Mouse (Mus musculus): Measurements from ENCODE around the gene Slc25a39. TPM values are rescaled to one million over a fixed set of nuclear protein-coding genes. Genes with fewer than 3 reads are reported as not detected.
A peak's percentile ranks its signal among the peaks of the same experiment; 100 is the strongest.

Slc25a39 gene
- polyA plus RNA-seq (2014; fragmentation: Nextera tagmentation; extraction: Ambion mirVana): 132 and 144 TPM in 2 replicates

DNA sequence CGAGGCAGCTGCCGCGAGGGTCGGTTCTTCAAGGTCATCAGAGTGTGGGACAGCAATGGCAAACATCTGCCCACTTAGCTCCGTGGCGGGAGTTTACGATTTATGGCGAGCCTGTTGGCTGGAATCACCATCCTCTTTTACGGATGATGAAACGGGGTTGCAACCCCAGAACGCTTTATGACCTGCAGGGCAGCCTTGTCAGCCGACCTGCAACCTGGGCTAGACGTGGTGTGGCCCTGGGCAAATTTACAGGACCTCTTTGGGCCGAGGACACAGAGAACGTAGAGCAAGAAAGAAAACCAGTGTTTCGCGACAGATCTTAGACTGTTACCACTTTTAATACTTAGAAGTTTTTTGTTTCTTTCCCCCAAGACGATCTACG, at the start of gene Slc25a39:
TSS of gene Slc25a39 (minus strand) at position 113 of the 382 bp plus-strand sequence.
- peaks cover 21% of the 10 kb centered on the region for H3K4me1 ChIP-seq (ENCODE audit: control insufficient read depth, insufficient read depth, low read length)
- WGBS: under 1% methylated on average over 19 of the region's 19 CpGs
- peak within 1 kb of the TSS; percentile 79 for H3K4me2 ChIP-seq (ENCODE audit: low read length)
- ATAC-seq (ENCODE audit: low FRiP score, low TSS enrichment) (no peak), DNase-seq (no peak)
- H3K36me3 ChIP-seq (ENCODE audit: control insufficient read depth, insufficient read depth, low read length): peaks cover 15% of the 10 kb centered on the region
- peak within 1 kb of the TSS; percentile 84 for H3K27ac ChIP-seq (replicated peaks; ENCODE audit: low read depth, low read length)
- no peaks in the 10 kb centered on the region for H3K27me3 ChIP-seq (ENCODE audit: control insufficient read depth, insufficient read depth, low read length)
- H3K9me3 ChIP-seq (ENCODE audit: control insufficient read depth, low read length): no peaks in the 10 kb centered on the region
- peak within 1 kb of the TSS; percentile 80 for H3K9ac ChIP-seq (replicated peaks; ENCODE audit: low read length)
- peak within 1 kb of the TSS; percentile 79 for H3K4me3 ChIP-seq (replicated peaks; ENCODE audit: low read depth, low read length)

DNA sequence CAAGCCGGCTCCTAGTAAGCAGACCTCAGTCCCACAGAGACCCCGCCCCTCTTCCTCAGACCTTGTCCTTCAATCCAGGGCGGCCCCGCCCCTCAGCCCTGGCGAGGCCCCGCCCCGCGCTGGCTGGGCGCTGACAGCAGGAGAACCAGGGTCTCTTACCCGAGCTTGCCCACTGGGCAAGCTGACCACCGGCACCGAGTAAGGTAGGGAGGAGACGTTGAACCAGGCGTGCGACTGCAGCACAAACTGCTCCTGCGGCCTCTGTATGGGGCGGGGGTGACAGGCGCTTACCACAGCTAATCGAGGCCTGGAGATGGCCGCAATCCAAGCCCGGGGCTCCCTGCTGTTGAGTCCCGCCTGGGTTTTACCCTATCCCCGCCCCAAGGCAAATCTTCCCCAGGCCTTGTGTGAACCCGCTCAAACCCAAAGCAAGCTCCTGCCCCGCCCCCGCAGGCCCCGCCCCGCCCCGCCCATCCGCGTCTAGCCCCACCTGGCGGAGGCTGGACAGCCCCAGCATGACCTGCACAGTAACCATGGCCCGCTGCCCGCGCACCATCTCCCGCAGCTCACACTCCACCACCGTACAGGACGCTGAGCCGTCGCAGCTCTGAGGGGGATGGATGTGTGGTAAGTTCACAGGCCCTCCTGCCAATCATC, 48.1 kb upstream of the Slc25a39 start:
- DNase-seq (peak; percentile 90), ATAC-seq (ENCODE audit: low FRiP score, low TSS enrichment) (peak; percentile 87)
- H3K36me3 ChIP-seq (ENCODE audit: control insufficient read depth, insufficient read depth, low read length): no peaks in the 10 kb centered on the region
- H3K9ac ChIP-seq (replicated peaks; ENCODE audit: low read length): peak overlapping the region; percentile 48
- WGBS: under 1% methylated on average over 40 of the region's 40 CpGs
- no peaks in the 10 kb centered on the region for H3K9me3 ChIP-seq (ENCODE audit: control insufficient read depth, low read length)
- peak overlapping the region; percentile 43 for H3K4me3 ChIP-seq (replicated peaks; ENCODE audit: low read depth, low read length)
- peak overlapping the region; percentile 68 for H3K4me2 ChIP-seq (ENCODE audit: low read length)
- peaks cover 5% of the 10 kb centered on the region; the same call in 1 of the 2 replicates for H3K4me1 ChIP-seq (ENCODE audit: control insufficient read depth, insufficient read depth, low read length)
- H3K27me3 ChIP-seq (ENCODE audit: control insufficient read depth, insufficient read depth, low read length): peaks cover 8% of the 10 kb centered on the region; the same call in 1 of the 2 replicates
- no peak overlapping the region; the same call in 1 of the 2 replicates for H3K27ac ChIP-seq (replicated peaks; ENCODE audit: low read depth, low read length)

DNA sequence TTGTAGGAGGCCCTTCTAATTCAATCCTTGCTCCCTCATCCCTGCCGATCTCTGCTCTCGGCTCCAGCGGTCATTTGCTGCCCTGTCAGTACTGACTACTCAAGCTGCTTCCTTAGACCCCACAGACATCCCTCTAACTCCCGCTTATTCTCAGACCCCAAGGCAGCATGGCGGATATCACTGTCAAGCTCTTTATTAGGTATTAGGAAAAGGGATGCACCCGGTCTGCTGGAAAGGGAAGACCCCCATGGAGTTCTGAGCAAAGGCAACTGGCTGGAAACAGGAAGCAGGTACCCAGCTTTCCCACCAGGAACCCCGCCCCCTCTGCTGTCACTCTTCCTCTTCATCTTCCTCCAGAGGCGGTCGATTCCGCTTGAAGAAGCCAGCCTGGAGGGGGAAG, 45.4 kb upstream of the Slc25a39 start:
- H3K4me2 ChIP-seq (ENCODE audit: low read length): no peak overlapping the region
- H3K4me1 ChIP-seq (ENCODE audit: control insufficient read depth, insufficient read depth, low read length): peaks cover 5% of the 10 kb centered on the region
- WGBS: 18% methylated on average over 10 of the region's 10 CpGs
- H3K27me3 ChIP-seq (ENCODE audit: control insufficient read depth, insufficient read depth, low read length): peaks cover 8% of the 10 kb centered on the region; the same call in 1 of the 2 replicates
- no peaks in the 10 kb centered on the region for H3K36me3 ChIP-seq (ENCODE audit: control insufficient read depth, insufficient read depth, low read length)
- H3K27ac ChIP-seq (replicated peaks; ENCODE audit: low read depth, low read length): no peak overlapping the region
- no peaks in the 10 kb centered on the region for H3K9me3 ChIP-seq (ENCODE audit: control insufficient read depth, low read length)
- no peak overlapping the region for H3K9ac ChIP-seq (replicated peaks; ENCODE audit: low read length)
- ATAC-seq (ENCODE audit: low FRiP score, low TSS enrichment) (no peak), DNase-seq (no peak)
- no peak overlapping the region for H3K4me3 ChIP-seq (replicated peaks; ENCODE audit: low read depth, low read length)

DNA sequence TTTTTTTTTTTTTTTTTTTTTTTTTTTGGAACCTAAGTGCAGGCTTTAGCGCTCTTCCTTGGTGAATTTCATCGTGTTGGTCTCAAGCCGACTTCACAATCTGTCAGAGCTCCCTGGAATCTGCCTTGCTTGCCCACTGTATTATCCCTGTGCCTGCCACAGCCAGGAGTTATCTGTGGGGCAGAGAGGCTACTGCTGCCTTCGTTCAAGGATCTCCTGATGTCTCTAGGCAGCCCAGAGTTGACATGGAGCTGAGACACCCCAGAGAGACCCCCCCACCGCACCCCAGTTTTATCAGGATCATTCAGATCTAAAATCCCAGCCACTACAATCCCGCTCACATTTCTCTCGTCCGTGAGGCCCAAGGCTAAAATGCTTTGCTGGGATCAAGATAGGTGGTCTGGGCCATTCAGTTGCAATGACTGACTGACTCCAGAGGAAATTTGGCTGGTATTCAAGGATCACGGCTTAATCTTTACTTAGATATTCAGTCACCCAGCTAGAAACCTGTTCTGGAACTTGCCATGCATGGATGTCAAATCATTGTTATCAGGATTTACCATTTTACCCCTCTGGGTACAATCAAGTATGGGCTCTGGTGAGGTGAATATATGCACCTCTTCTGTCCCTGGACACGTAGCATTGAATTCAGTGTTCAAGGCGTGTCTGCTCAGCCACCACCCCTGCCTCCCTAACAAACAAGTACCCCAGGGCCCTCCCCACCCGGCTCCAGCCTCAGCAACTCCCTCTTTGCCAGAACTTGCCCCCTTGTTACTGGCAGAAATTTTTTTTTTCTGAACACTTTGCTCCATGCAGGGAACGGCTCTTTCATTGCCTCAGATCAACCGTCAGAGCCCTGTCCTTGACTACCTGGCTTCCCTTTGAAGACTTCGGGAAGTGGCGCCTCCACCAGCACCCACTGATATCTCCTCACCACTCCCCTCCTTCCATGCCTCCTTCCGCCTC, 41.6 kb upstream of the Slc25a39 start:
- no peak overlapping the region for H3K4me2 ChIP-seq (ENCODE audit: low read length)
- no peak overlapping the region for H3K9ac ChIP-seq (replicated peaks; ENCODE audit: low read length)
- H3K27ac ChIP-seq (replicated peaks; ENCODE audit: low read depth, low read length): no peak overlapping the region
- 38% methylated on average over 17 of the region's 17 CpGs for WGBS
- H3K27me3 ChIP-seq (ENCODE audit: control insufficient read depth, insufficient read depth, low read length): no peaks in the 10 kb centered on the region
- ATAC-seq (ENCODE audit: low FRiP score, low TSS enrichment): no peak
- H3K36me3 ChIP-seq (ENCODE audit: control insufficient read depth, insufficient read depth, low read length): no peaks in the 10 kb centered on the region
- H3K4me3 ChIP-seq (replicated peaks; ENCODE audit: low read depth, low read length): no peak overlapping the region
- no peak for DNase-seq
- peaks cover 24% of the 10 kb centered on the region for H3K4me1 ChIP-seq (ENCODE audit: control insufficient read depth, insufficient read depth, low read length)
- no peaks in the 10 kb centered on the region for H3K9me3 ChIP-seq (ENCODE audit: control insufficient read depth, low read length)

DNA sequence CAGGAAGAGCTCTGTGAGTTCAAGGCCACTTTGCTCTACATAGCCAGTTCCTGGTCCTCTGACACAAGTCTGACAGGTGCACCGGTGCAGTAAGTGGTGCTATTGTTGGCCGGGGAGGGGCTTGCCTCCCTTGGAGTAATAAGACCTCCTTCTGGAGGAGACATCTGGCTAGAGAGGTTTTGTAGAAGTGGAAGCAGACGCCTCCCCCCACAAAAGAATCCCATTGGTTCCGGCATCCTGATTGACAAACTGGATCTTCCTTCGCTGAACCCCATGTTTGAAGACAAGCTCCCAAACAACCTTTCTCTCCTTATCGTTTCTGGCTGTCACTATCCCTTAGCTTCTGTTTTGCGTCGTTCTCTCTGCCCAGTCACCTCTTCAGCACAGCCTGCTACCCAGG, 40.6 kb upstream of the Slc25a39 start:
- Histone ChIP-seq H3K36me3 (ENCODE audit: control insufficient read depth, insufficient read depth, low read length) (peaks cover 8% of the 10 kb centered on the region), H3K27me3 (ENCODE audit: control insufficient read depth, insufficient read depth, low read length) (no peaks in the 10 kb centered on the region), H3K9ac (replicated peaks; ENCODE audit: low read length) (no peak overlapping the region), H3K4me2 (ENCODE audit: low read length) (no peak overlapping the region), H3K4me1 (ENCODE audit: control insufficient read depth, insufficient read depth, low read length) (peaks cover 30% of the 10 kb centered on the region), H3K27ac (replicated peaks; ENCODE audit: low read depth, low read length) (no peak overlapping the region), H3K4me3 (replicated peaks; ENCODE audit: low read depth, low read length) (no peak overlapping the region), H3K9me3 (ENCODE audit: control insufficient read depth, low read length) (no peaks in the 10 kb centered on the region)
- DNase-seq (no peak), ATAC-seq (ENCODE audit: low FRiP score, low TSS enrichment) (no peak)
- 12% methylated on average over 8 of the region's 8 CpGs for WGBS

DNA sequence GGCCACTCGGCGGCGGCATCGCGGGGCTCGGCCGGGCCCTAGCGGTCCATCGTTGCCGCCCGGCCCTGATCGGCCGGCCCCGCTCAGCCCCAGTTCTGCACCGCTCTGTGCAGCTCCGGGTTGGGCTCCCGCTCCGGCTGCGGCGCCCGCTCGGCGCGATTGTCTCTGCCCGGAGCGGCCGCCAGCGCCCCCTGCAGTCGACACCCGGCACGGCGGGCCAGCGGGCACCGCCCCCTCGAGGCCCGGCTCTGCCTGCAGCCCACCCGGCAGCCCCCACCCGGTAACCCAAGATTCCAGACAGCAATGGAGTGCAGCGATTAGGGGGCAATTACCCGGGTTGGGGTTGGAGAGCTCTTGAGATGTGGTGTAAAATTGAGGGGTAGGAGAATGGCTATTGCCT, 39.8 kb upstream of the Slc25a39 start, which contains the start of gene Fam171a2:
TSS of gene Fam171a2 (minus strand) at position 186 of the 400 bp plus-strand sequence.
- WGBS: under 1% methylated on average over 35 of the region's 40 CpGs
- Histone ChIP-seq H3K4me1 (ENCODE audit: control insufficient read depth, insufficient read depth, low read length) (peaks cover 30% of the 10 kb centered on the region), H3K36me3 (ENCODE audit: control insufficient read depth, insufficient read depth, low read length) (peaks cover 15% of the 10 kb centered on the region), H3K9ac (replicated peaks; ENCODE audit: low read length) (peak within 1 kb of the TSS; percentile 100), H3K27me3 (ENCODE audit: control insufficient read depth, insufficient read depth, low read length) (no peaks in the 10 kb centered on the region), H3K9me3 (ENCODE audit: control insufficient read depth, low read length) (no peaks in the 10 kb centered on the region), H3K4me2 (ENCODE audit: low read length) (peak within 1 kb of the TSS; percentile 67), H3K4me3 (replicated peaks; ENCODE audit: low read depth, low read length) (peak within 1 kb of the TSS; percentile 100), H3K27ac (replicated peaks; ENCODE audit: low read depth, low read length) (peak within 1 kb of the TSS; percentile 98)
- DNase-seq (peak; percentile 93), ATAC-seq (ENCODE audit: low FRiP score, low TSS enrichment) (peak; percentile 82)

DNA sequence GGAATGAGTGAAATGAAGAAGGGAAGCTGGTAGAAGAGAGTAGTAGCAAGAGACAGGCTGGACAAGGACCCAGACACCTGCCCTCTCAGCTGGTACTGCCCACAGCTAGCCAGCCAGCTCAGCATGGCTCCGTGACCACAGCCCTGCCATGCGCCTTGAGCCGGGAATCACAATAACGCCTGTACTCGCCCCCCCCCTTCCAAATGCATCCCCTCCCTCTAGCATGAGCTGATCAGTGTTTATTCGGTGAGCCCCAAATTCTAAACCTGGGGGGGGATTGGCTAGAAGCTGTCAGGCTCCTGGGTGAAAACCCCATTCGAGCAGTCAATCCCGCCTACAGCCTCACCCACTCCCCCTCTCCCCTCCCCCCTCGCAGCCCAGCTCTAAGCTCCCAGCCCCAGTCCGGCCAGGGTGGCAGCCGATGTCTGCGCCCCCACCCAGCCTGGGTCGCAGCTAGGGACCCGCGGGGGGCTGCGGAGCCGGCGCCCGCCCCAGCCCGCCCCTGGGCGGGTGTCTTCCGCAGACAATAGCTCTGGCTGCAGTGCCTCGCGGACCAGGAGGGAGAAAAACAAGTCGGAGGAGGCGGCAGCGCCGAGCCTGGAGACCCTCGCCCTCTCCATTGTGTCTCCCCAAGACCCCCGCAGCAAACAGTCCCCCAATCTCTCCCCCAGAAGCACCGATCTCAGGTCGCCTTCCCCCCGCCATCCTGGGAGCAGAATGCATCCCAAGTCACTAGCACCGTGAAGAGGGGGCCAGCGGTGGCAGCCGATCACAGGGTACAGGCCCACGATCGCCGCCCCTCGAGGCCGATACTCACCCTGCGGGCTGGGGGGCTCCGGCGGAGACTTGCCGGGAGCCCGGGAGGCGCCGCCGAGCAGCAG, 39.1 kb upstream of the Slc25a39 start:
- DNase-seq (peak; percentile 81), ATAC-seq (ENCODE audit: low FRiP score, low TSS enrichment) (peak; percentile 66)
- H3K9me3 ChIP-seq (ENCODE audit: control insufficient read depth, low read length): no peaks in the 10 kb centered on the region
- under 1% methylated on average over 49 of the region's 49 CpGs for WGBS
- peak overlapping the region; percentile 98 for H3K27ac ChIP-seq (replicated peaks; ENCODE audit: low read depth, low read length)
- peak overlapping the region; percentile 100 for H3K4me3 ChIP-seq (replicated peaks; ENCODE audit: low read depth, low read length)
- peak overlapping the region; percentile 100 for H3K9ac ChIP-seq (replicated peaks; ENCODE audit: low read length)
- peaks cover 19% of the 10 kb centered on the region for H3K36me3 ChIP-seq (ENCODE audit: control insufficient read depth, insufficient read depth, low read length)
- peak overlapping the region; percentile 67 for H3K4me2 ChIP-seq (ENCODE audit: low read length)
- no peaks in the 10 kb centered on the region for H3K27me3 ChIP-seq (ENCODE audit: control insufficient read depth, insufficient read depth, low read length)
- peaks cover 30% of the 10 kb centered on the region for H3K4me1 ChIP-seq (ENCODE audit: control insufficient read depth, insufficient read depth, low read length)

DNA sequence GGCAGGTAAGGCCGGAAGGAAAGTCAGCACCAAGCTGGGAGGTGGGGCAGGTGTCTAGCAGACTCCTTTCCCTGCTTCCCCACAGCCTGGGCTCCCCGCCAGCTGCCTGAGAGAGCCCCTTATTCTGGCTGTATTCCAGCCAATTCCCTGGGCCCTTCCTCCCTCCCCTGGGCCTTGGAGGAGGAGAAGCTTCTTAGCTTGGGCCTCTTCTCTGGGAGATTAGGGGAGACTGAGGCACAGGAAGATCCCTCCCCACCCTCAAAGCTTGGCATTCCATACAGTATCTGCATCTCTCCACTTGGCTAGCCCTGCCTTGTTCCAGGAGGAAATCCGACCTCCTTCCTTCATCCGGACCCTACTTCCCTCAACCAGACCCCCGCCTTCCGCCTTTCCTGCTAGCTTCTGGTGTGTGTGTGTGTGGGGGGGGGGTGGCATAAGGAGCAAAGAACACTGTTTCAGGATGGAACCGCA, 38.2 kb upstream of the Slc25a39 start:
- WGBS: 22% methylated on average over 7 of the region's 7 CpGs
- DNase-seq: peak; percentile 82

More for the DNA sequence above, 38.2 kb upstream of the Slc25a39 start:
- ATAC-seq (ENCODE audit: low FRiP score, low TSS enrichment): no peak
- Histone ChIP-seq H3K4me3 (replicated peaks; ENCODE audit: low read depth, low read length) (peak overlapping the region; percentile 100), H3K4me1 (ENCODE audit: control insufficient read depth, insufficient read depth, low read length) (peaks cover 30% of the 10 kb centered on the region), H3K9ac (replicated peaks; ENCODE audit: low read length) (peak overlapping the region; percentile 100), H3K4me2 (ENCODE audit: low read length) (peak overlapping the region; percentile 67), H3K27ac (replicated peaks; ENCODE audit: low read depth, low read length) (peak overlapping the region; percentile 98), H3K27me3 (ENCODE audit: control insufficient read depth, insufficient read depth, low read length) (no peaks in the 10 kb centered on the region), H3K36me3 (ENCODE audit: control insufficient read depth, insufficient read depth, low read length) (peaks cover 28% of the 10 kb centered on the region), H3K9me3 (ENCODE audit: control insufficient read depth, low read length) (no peaks in the 10 kb centered on the region)
